Mouse (Mus musculus) MEL (cell line): ENCODE results near the gene Pik3r1.

Experiments used
- CTCF ChIP-seq, 3 experiments: IDR thresholded peaks in 2 of 3; conservative IDR thresholded peaks in 1 of 3; 2 replicates each; pipeline ENCODE4 v1.5.1; 2011 to 2012; ENCODE audit warnings: low read length in 3 of 3, low read depth in 2 of 3, mild to moderate bottlenecking in 2 of 3, improper control_type of control experiment in 1 of 3, inconsistent platforms in 1 of 3, mixed read lengths in 1 of 3, moderate library complexity in 1 of 3; ENCODE audit not compliant: control insufficient read depth in 1 of 3, insufficient read depth in 1 of 3, poor library complexity in 1 of 3, severe bottlenecking in 1 of 3
- EP300 ChIP-seq, 2 experiments: IDR thresholded peaks; 2 replicates each; pipeline ENCODE4 v1.6.1; 2011; ENCODE audit warnings: improper control_type of control experiment in 2 of 2, low read length in 2 of 2, low read depth in 1 of 2, mild to moderate bottlenecking in 1 of 2
- JUND ChIP-seq: IDR thresholded peaks from 2 replicates; pipeline ENCODE4 v1.6.1; 2011; ENCODE audit warnings: low read depth, mild to moderate bottlenecking, improper control_type of control experiment, low read length
- MAX ChIP-seq: IDR thresholded peaks from 2 replicates; pipeline ENCODE4 v1.6.1; 2011; ENCODE audit warnings: low read length, improper control_type of control experiment
- MAZ ChIP-seq: IDR thresholded peaks from 2 replicates; pipeline ENCODE4 v1.6.1; 2012; ENCODE audit warnings: low read depth, mild to moderate bottlenecking, inconsistent platforms, low read length, improper control_type of control experiment
- NELFE ChIP-seq: IDR thresholded peaks from 2 replicates; pipeline ENCODE4 v1.6.1; 2011; ENCODE audit warnings: low read depth, low read length, improper control_type of control experiment
- POLR2A ChIP-seq, 2 experiments: IDR thresholded peaks; 2 replicates each; pipeline ENCODE4 v1.6.1; 2011 to 2012; ENCODE audit warnings: low read length in 2 of 2, mild to moderate bottlenecking in 2 of 2, control low read depth in 1 of 2, improper control_type of control experiment in 1 of 2, low read depth in 1 of 2, moderate library complexity in 1 of 2; ENCODE audit not compliant: control insufficient read depth in 1 of 2, insufficient read depth in 1 of 2, poor library complexity in 1 of 2
- RAD21 ChIP-seq: IDR thresholded peaks from 2 replicates; pipeline ENCODE4 v1.6.1; 2011; ENCODE audit warnings: mild to moderate bottlenecking, low read depth, low read length, improper control_type of control experiment
- TAL1 ChIP-seq: IDR thresholded peaks from 2 replicates; pipeline ENCODE4 v1.6.1; 2012; ENCODE audit warnings: mild to moderate bottlenecking, inconsistent platforms, low read length, moderate library complexity, mixed read lengths
- TCF12 ChIP-seq: IDR thresholded peaks from 2 replicates; pipeline ENCODE4 v1.6.1; 2014; ENCODE audit warnings: low read depth, mild to moderate bottlenecking, inconsistent platforms, low read length, improper control_type of control experiment, moderate library complexity
- USF1 ChIP-seq: IDR thresholded peaks from 2 replicates; pipeline ENCODE4 v1.6.1; 2014; ENCODE audit warnings: low read depth, mild to moderate bottlenecking, inconsistent platforms, low read length, improper control_type of control experiment, moderate library complexity
- ZC3H11A ChIP-seq: IDR thresholded peaks from 2 replicates; pipeline ENCODE4 v1.6.1; 2012; ENCODE audit warnings: low read depth, mild to moderate bottlenecking, inconsistent platforms, low read length, improper control_type of control experiment
- ZNF384 ChIP-seq: IDR thresholded peaks from 2 replicates; pipeline ENCODE4 v1.6.1; 2012; ENCODE audit warnings: low read depth, mild to moderate bottlenecking, inconsistent platforms, low read length, improper control_type of control experiment

- TF ChIP-seq MAX (no peak), RAD21 (no peak), JUND (no peak), CTCF (IDR thresholded peaks at IDR 0.05 in 2 of 3, conservative IDR thresholded peaks at IDR 0.05 in 1 of 3; ENCODE audit: control insufficient read depth in 1 of 3, insufficient read depth in 1 of 3, low read depth in 2 of 3, low read length in 3 of 3, poor library complexity in 1 of 3, severe bottlenecking in 1 of 3) (no peak), TAL1 (no peak), ZNF384 (no peak), USF1 (no peak), ZC3H11A (no peak), TCF12 (no peak), EP300 (IDR thresholded peaks at IDR 0.05; ENCODE audit: low read depth in 1 of 2, low read length in 2 of 2) (no peak), MAZ (no peak), NELFE (no peak), POLR2A (IDR thresholded peaks at IDR 0.05; ENCODE audit: control insufficient read depth in 1 of 2, insufficient read depth in 1 of 2, low read depth in 1 of 2, low read length in 2 of 2, poor library complexity in 1 of 2) (no peak)
Observed at GRCm38 (mm10) chr13:101746012-101746595, 21.9 kb downstream of the Pik3r1 start.
